Mouse (Mus musculus) C2C12 (cell line): ENCODE measurements around the gene Slco4a1.

Experiments used
- CTCF ChIP-seq: IDR thresholded peaks from one replicate; pipeline ENCODE4 v1.5.1; 2011; ENCODE audit not compliant: control insufficient read depth, insufficient read depth, insufficient read length
- FOSL1 ChIP-seq: IDR thresholded peaks from one replicate; pipeline ENCODE4 v1.8.0; 2011; ENCODE audit warnings: mild to moderate bottlenecking, low read length; ENCODE audit not compliant: poor library complexity, insufficient read depth, severe bottlenecking
- USF1 ChIP-seq: IDR thresholded peaks from one replicate; pipeline ENCODE4 v1.6.1; 2011; ENCODE audit warnings: low read depth, mild to moderate bottlenecking, control low read depth, moderate library complexity

DNA sequence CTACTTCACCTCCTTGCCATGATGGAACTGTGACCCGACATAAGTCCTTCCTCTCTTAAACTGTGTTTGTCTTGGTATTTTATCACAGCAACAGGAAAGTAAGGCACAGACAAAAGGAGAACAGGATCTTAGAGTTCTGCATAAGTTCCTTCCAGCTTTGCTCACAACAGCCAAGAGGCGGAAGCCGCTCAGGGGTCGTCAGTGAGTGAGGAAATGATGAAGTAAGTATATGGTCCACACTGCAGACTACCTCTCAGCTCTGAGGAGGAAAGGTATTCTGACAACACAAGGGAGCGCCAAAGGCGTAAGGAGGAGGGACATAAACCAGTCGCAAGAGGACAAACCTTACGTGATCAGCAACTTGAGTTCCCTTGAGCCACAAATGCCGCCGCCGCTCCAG is 25.4 kb upstream of the Slco4a1 start:
- TF ChIP-seq CTCF (no peak), USF1 (no peak), FOSL1 (no peak)
